Mouse (Mus musculus) lung, postnatal 0 days (tissue): ENCODE measurements at regions not wholly inside any gene's neighbourhood (a gene's known extent, or its start where the extent isn't known, plus 50 kb on each side); places are given as distances from the start of the nearest gene placed in this dataset.

Experiments used
- CTCF ChIP-seq: IDR thresholded peaks from 2 replicates; pipeline ENCODE4 v1.5.1; 2016; ENCODE audit warnings: antibody characterized with exemption, mild to moderate bottlenecking
- EP300 ChIP-seq: IDR thresholded peaks from 2 replicates; pipeline ENCODE4 v1.6.1; 2016; ENCODE audit warnings: antibody characterized with exemption, mild to moderate bottlenecking, control low read depth

DNA sequence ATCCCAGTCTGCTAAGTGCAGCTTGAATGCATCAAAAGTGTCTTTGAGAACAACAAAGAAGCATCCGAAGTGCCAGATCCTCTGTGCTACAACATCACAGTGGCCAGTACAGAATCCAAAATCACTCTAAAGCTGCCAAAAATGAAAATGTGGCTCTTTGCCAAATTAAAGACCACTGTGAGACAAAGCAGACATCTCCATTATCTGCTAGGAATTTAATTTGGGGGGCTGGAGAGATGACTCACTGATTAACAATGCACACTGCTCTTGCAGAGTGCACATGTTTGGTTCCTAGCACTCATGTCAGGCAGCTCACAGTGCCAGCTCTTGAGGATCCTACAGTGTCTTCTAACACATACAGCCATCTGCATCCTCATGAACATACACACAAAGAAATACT lies 1053.3 kb upstream of the Ptprd start:
- TF ChIP-seq CTCF, result no peak
- TF ChIP-seq EP300, result no peak
